Mouse (Mus musculus) heart, adult 9 months (tissue): ENCODE data around the gene Spout1.

ENCODE experiments used
- DNase-seq, 2 experiments: peaks; one replicate each; pipeline ENCODE4 v3.0.0; 2022; ENCODE audit warnings: low spot score in 2 of 2

The Spout1 gene

GRCm38 (mm10) chr2:30130156-30130555 lies 48.1 kb downstream of the Spout1 start:
- DNase-seq = no peak

- DNase-seq = peak; percentile 25 to 38
Observed at GRCm38 (mm10) chr2:30128789-30129188, 49.5 kb downstream of the Spout1 start.

GRCm38 (mm10) chr2:30124472-30125274 lies 53.6 kb downstream of the Spout1 start, which contains the start of gene Zer1:
Gene Zer1 (minus strand): TSS chr2:30124585.
- DNase-seq = peak; percentile 96

- DNase-seq = peak; percentile 12 to 23
Observed at GRCm38 (mm10) chr2:30123729-30124471, 54.4 kb downstream of the Spout1 start.
